Mouse (Mus musculus): Measurements from ENCODE around the gene Aipl1. TPM values are rescaled to one million over a fixed set of nuclear protein-coding genes. Genes with fewer than 3 reads are reported as not detected.
"Not testable (repeated sequence)": the region's sequence is repeated elsewhere in the genome, so short reads cannot be mapped to it uniquely, and the experiment has no call there.

The Aipl1 gene
- polyA plus RNA-seq, 1 experiment from 2014 or later: 0.39 TPM

DNA sequence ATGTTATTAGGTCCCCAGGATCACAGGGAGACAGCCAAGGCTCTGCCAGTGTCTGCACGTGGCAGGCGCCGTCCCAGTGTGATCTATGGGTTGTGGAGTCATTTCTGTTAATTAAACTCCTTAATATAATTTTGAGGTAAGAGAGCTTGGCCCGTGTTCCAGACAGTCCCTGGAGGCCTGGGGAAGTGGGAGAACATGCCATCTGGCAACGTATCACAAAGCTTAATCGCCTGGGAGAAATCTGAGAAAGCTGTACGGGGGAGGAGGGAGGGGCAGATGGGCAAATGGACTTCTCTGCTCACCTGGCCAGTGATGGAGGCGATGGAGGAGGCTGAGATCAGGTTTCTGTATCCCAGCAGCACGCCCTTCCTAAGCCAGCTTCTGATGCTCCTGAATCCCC is 34.1 kb downstream of the Aipl1 start:
- Histone ChIP-seq H3K27me3 (ENCODE audit: low read depth, poor library complexity, severe bottlenecking) (no peaks in the 10 kb centered on the region), H3K4me1 (peaks cover 6% of the 10 kb centered on the region; the same call in 1 of the 2 replicates), H3K9me3 (replicated peaks) (no peaks in the 10 kb centered on the region), H3K36me3 (no peaks in the 10 kb centered on the region), H3K27ac (no peak overlapping the region), H3K4me3 (no peak overlapping the region)
- WGBS: 61% methylated on average over 9 of the region's 9 CpGs
- DNase-seq (ENCODE audit: low spot score): no peak

DNA sequence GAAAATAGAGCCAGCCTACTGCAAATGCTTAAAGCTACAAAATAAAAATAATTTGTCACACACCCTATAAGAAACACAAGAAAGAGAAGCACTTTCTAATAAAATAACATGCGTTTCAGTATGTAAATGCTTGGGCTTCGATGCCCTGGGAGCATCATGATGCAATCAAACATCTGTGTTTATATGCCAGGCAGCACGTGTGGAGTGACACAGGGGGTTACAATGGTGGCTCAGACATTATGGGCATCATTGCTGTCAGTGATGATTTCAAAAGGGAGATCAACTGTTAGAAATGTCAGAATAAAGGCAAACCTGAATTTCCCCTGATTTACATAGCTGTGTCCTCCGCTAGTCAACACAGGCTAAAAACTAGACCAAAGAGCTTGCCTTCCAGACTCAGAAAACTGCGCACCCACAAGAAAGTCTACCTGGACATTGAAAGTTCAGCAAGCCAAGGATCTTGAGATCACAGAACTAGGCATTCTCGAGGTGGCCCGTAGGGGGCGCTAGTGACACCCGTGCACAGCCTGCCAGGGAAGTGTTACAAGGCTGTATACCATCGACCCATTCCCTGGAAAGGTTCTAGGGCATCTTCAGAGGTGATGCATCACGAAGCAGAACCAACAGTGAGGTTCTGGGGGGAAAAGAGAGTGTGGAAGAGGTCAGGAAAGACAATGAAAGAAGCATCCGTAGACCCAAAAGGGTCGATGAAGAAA is 35.0 kb downstream of the Aipl1 start:
- no peak for DNase-seq (ENCODE audit: low spot score)
- H3K27me3 ChIP-seq (ENCODE audit: low read depth, poor library complexity, severe bottlenecking): no peaks in the 10 kb centered on the region
- H3K27ac ChIP-seq: no peak overlapping the region
- 53% methylated on average over 13 of the region's 13 CpGs for WGBS
- peaks cover 6% of the 10 kb centered on the region; the same call in 1 of the 2 replicates for H3K4me1 ChIP-seq
- H3K36me3 ChIP-seq: no peaks in the 10 kb centered on the region
- no peak overlapping the region for H3K4me3 ChIP-seq
- H3K9me3 ChIP-seq (replicated peaks): no peaks in the 10 kb centered on the region

- H3K4me3 ChIP-seq: no peak overlapping the region
- no peaks in the 10 kb centered on the region for H3K36me3 ChIP-seq
Observed at GRCm38 (mm10) chr11:72000194-72000593, 37.1 kb downstream of the Aipl1 start.

DNA sequence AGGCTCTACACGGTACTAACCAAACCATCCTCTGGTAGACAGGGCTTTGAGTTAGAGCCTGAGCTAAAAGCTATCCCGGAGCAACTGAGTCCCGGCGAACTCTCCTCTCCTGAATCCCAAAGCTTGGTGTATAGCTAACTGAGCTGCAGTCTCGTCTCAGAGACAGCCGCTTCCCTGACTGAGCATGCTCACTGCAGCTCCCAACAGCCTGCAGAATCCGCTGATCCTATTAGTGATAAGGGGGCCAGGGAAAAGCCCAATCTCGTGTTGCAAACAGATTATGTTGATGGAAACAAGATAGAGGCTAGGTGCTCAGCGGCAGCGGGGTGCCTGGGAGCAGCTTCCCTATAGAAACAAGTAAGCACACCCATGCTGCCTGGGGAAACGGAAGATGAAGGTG is 40.5 kb downstream of the Aipl1 start:
- Histone ChIP-seq H3K36me3 (no peaks in the 10 kb centered on the region), H3K4me1 (peaks cover 12% of the 10 kb centered on the region), H3K27me3 (ENCODE audit: low read depth, poor library complexity, severe bottlenecking) (no peaks in the 10 kb centered on the region), H3K4me3 (no peak overlapping the region), H3K27ac (no peak overlapping the region), H3K9me3 (replicated peaks) (no peaks in the 10 kb centered on the region)
- WGBS: 44% methylated on average over 11 of the region's 11 CpGs
- DNase-seq (ENCODE audit: low spot score): no peak

More at GRCm38 (mm10) chr11:72000194-72000593, 37.1 kb downstream of the Aipl1 start:
- no peaks in the 10 kb centered on the region for H3K9me3 ChIP-seq (replicated peaks)
- DNase-seq (ENCODE audit: low spot score): no peak
- peaks cover 18% of the 10 kb centered on the region for H3K4me1 ChIP-seq
- no peaks in the 10 kb centered on the region for H3K27me3 ChIP-seq (ENCODE audit: low read depth, poor library complexity, severe bottlenecking)
- 85% methylated on average over 6 of the region's 6 CpGs for WGBS
- H3K27ac ChIP-seq: no peak overlapping the region

- Histone ChIP-seq H3K4me1 (peaks cover 12% of the 10 kb centered on the region), H3K4me3 (no peak overlapping the region), H3K36me3 (no peaks in the 10 kb centered on the region), H3K27ac (peak overlapping the region; percentile 53), H3K9me3 (replicated peaks) (no peaks in the 10 kb centered on the region), H3K27me3 (ENCODE audit: low read depth, poor library complexity, severe bottlenecking) (no peaks in the 10 kb centered on the region)
- DNase-seq (ENCODE audit: low spot score): peak; percentile 39
- 45% methylated on average over 9 of the region's 9 CpGs for WGBS
Observed at GRCm38 (mm10) chr11:71995968-71996511, 41.3 kb downstream of the Aipl1 start.

DNA sequence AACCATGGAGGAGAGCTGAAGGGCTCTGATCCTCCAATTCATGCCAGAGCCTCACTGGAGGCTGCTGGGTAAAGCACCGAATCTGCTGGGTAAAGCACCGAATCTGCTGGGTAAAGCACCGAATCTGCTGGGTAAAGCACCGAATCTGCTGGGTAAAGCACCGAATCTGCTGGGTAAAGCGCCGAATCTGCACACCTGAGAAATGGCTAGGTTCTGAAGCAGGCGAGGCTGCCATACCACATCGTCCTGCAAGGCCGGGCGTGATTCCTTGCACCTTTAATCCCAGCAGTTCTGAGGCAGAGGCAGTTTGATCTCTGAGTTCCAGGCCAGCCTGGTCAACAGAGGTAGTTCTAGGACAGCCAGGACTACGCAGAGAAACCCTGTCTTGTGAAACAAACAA is 44.9 kb downstream of the Aipl1 start:
- 89% methylated on average over 12 of the region's 12 CpGs for WGBS
- DNase-seq (ENCODE audit: low spot score): no peak
- no peaks in the 10 kb centered on the region for H3K36me3 ChIP-seq
- no peaks in the 10 kb centered on the region for H3K27me3 ChIP-seq (ENCODE audit: low read depth, poor library complexity, severe bottlenecking)
- H3K4me1 ChIP-seq: peaks cover 18% of the 10 kb centered on the region
- H3K9me3 ChIP-seq (replicated peaks): no peaks in the 10 kb centered on the region
- no peak overlapping the region for H3K27ac ChIP-seq
- no peak overlapping the region for H3K4me3 ChIP-seq

DNA sequence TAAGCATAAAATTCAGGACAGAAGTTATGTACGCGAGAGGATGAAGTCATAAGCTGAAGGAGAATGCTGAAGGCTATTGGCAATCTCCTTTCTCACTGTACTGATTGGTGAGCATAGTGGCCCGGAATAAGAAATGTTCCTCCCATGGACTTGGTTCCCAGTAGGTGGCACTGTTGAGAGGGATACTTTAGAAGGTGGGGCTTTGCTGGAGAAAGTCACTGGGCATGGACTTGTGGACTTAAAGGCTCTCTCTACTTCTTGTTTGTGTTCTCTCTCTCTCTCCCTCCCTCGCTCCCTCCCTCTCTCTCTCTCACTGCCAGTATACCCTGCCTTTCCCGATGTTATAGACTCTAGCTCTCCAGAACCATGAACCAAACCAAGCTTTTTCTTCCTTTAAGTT is 45.8 kb downstream of the Aipl1 start:
- no peaks in the 10 kb centered on the region for H3K27me3 ChIP-seq (ENCODE audit: low read depth, poor library complexity, severe bottlenecking)
- H3K27ac ChIP-seq: no peak overlapping the region
- H3K4me3 ChIP-seq: no peak overlapping the region
- DNase-seq (ENCODE audit: low spot score): no peak
- H3K4me1 ChIP-seq: peaks cover 23% of the 10 kb centered on the region
- H3K9me3 ChIP-seq (replicated peaks): no peaks in the 10 kb centered on the region
- WGBS: 41% methylated on average over 5 of the region's 5 CpGs
- H3K36me3 ChIP-seq: no peaks in the 10 kb centered on the region

GRCm38 (mm10) chr11:71989407-71989806 is 47.9 kb downstream of the Aipl1 start:
- H3K36me3 ChIP-seq; H3K9me3 ChIP-seq (replicated peaks); DNase-seq (ENCODE audit: low spot score); H3K27ac ChIP-seq; H3K4me3 ChIP-seq; H3K27me3 ChIP-seq (ENCODE audit: low read depth, poor library complexity, severe bottlenecking): not testable (repeated sequence)
- H3K4me1 ChIP-seq: peaks cover 34% of the 10 kb centered on the region
- WGBS: 80% methylated on average over 5 of the region's 5 CpGs

GRCm38 (mm10) chr11:71987159-71988150 is 49.9 kb downstream of the Aipl1 start:
- H3K27me3 ChIP-seq (ENCODE audit: low read depth, poor library complexity, severe bottlenecking): 0 out of 2 replicates have a peak, but pooled peaks cover 3% of the 10 kb centered on the region

DNA sequence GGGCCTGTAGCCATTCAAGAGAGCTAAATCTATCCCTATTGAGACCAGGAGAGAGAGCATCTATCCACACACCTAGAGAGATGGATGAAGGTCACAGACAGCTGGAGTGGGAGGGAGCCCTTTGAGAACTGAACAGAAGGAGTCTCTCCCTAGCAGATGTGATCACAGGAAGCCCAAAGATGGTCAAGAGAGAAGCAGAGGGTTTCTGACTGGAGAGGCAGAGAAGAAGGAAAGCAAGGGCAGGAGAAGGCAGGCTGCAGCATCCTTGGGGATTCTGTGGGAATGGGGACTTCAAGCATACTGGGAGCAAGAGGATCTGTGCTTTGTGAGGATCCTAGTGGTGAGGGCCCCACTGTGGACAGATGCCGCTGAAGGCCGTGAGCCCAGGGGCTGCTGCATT is 51.5 kb downstream of the Aipl1 start:
- Histone ChIP-seq H3K4me3 (no peak overlapping the region), H3K4me1 (peaks cover 34% of the 10 kb centered on the region), H3K27ac (no peak overlapping the region), H3K9me3 (replicated peaks) (no peaks in the 10 kb centered on the region), H3K36me3 (no peaks in the 10 kb centered on the region), H3K27me3 (ENCODE audit: low read depth, poor library complexity, severe bottlenecking) (0 out of 2 replicates have a peak, but pooled peaks cover 3% of the 10 kb centered on the region)
- no peak for DNase-seq (ENCODE audit: low spot score)
- 68% methylated on average over 2 of the region's 2 CpGs for WGBS

More at GRCm38 (mm10) chr11:71987159-71988150, 49.9 kb downstream of the Aipl1 start:
- Histone ChIP-seq H3K27ac (no peak overlapping the region), H3K4me3 (no peak overlapping the region), H3K36me3 (no peaks in the 10 kb centered on the region), H3K4me1 (peaks cover 34% of the 10 kb centered on the region), H3K9me3 (replicated peaks) (no peaks in the 10 kb centered on the region)
- no peak for DNase-seq (ENCODE audit: low spot score)
- 53% methylated on average over 14 of the region's 14 CpGs for WGBS

DNA sequence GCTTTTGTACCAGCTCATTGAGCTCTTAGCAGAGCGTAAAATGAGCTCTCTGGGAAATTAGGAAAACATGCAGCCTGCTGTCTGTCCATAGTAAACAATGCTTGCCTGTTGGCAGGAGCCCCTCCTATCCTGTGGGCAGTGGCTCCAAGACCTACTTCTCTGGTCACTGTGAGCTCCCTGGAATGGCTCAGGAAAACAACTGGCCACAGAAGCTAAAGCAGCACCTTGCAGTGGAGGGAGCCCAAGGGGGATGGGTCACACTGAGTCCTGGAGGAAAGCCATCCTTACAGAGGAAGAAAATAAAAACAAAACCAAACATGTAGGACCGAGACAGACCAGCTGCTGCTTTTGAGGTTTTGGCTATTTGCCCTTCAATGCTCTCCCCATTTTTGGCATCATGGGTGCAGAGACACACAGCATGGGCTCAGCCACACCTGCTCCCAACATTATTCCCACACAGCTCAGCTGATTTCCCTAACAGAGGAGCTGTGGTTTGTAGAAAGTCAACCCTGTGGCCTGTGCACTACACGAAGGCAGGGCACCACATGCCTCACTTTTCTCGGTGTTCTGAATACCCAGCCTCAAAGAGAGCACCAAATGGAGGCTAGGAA is 52.1 kb downstream of the Aipl1 start:
- Histone ChIP-seq H3K9me3 (replicated peaks) (no peaks in the 10 kb centered on the region), H3K27ac (no peak overlapping the region), H3K36me3 (no peaks in the 10 kb centered on the region), H3K4me3 (no peak overlapping the region), H3K27me3 (ENCODE audit: low read depth, poor library complexity, severe bottlenecking) (0 out of 2 replicates have a peak, but pooled peaks cover 3% of the 10 kb centered on the region), H3K4me1 (peaks cover 34% of the 10 kb centered on the region)
- DNase-seq (ENCODE audit: low spot score): no peak
- 42% methylated on average over 4 of the region's 4 CpGs for WGBS

- WGBS: 84% methylated on average over 2 of the region's 2 CpGs
- Histone ChIP-seq H3K27me3 (ENCODE audit: low read depth, poor library complexity, severe bottlenecking) (0 out of 2 replicates have a peak, but pooled peaks cover 3% of the 10 kb centered on the region), H3K27ac (no peak overlapping the region), H3K9me3 (replicated peaks) (no peaks in the 10 kb centered on the region), H3K4me3 (no peak overlapping the region), H3K36me3 (no peaks in the 10 kb centered on the region), H3K4me1 (peaks cover 34% of the 10 kb centered on the region)
- no peak for DNase-seq (ENCODE audit: low spot score)
Observed at GRCm38 (mm10) chr11:71984093-71984492, 53.2 kb downstream of the Aipl1 start.

Data from limb, embryonic 10.5 days (tissue).